Mouse (Mus musculus): ENCODE measurements at regions not wholly inside any gene's neighbourhood (a gene's known extent, or its start where the extent isn't known, plus 50 kb on each side); places are given as distances from the start of the nearest gene placed in this dataset.

DNA sequence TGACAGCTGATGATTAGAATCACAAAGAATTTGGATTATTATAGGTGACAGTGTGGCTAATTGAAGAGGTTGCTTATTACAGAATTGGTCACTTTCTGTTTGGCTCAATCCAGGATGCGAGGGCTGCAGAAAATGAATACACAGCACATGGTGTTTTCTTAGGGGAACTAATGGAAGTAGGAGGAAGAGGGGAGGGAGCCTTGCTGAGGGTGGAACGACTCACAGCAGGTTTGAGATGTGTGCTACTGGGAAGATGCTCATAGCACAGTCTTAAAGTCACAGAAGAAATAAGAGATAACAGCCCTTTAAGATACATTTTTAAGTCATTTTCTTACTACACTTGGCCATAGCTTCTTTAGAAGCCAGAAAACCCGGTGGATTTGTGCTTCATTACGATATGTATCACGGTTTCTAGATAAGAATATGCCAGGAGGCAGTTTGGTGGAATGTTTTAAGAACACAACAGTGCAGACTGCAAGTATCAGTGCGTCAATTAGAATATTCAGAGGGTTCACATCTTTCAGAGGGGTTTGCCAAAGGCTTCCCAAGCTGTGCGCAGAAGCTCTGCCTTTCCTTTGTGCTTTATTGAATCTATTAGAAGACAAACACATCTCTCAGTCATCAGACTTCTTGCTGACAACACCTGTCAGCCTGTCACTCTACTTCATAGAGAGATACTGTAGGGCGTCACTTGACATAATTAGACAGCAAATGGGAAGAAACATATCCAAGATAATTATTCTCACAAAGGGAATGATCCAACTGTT is 853.7 kb downstream of the Otol1 start:
- ChIA-PET CTCF (interaction anchor here (1.5 kb wide), 1 partner anchor 34 kb away, joined by 3 read pairs; no protein-coding TSS in a partner anchor), POLR2A (no interaction called here)
- peaks cover 24% of the 10 kb centered on the region for H3K27me3 ChIP-seq
- TF ChIP-seq CTCF (IDR thresholded peaks at IDR 0.05) = no peak
- ATAC-seq (no peak), DNase-seq (ENCODE audit: low read depth, low spot score) (no peak)
- in situ Hi-C loops (cut with MboI; ENCODE audit: low pct_unique_long_range_greater_than_20kb) = no loop called here

DNA sequence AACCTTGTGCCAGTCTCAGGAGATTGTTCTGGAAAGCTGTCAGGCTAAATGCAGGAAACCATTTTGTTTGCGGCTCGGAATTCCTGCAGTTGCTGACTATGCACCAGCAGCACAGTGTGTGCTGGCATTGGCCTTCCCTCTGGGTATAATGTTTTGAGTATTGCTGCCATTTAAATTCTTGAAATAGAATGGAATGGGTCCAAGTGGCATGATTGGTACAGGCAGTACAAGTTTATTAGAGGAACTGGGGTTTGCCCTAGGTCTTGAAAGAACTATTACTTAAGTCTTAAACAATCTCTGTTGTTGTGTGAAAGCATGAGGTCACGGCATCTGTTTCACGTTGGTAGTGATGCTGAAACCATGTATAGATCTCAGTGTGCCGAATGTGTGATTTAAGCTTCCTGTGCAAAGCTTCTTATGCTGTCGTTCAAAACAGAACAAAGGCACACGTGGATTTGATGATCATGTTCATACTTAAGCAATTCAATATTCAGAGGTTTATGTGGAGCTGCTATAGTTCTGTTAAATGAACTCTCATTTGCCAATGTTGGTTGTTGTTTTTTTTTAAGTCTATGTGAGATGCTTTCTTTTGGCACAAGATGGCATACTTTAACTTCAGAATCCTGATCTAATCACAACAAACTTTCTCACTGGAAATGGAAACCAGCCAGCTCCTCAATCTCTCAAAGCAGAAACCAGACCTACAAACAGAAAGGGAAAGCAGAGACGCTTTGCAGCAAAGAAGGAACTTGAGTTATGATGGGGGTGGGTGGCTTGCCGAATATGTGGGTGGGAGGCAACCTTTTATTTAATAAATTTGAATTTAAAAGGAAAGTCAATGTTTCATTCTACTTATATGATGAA is 866.5 kb downstream of the Otol1 start:
- peaks cover 12% of the 10 kb centered on the region for H3K27me3 ChIP-seq
- no peak for DNase-seq (ENCODE audit: low read depth, low spot score)
- peak; percentile 28 for TF ChIP-seq CTCF (IDR thresholded peaks at IDR 0.05)
- ATAC-seq = no peak
- ChIA-PET CTCF (interaction anchor here (1.0 to 1.1 kb wide), 2 partner anchors 17 to 770 kb away, joined by 3 read pairs; no protein-coding TSS in a partner anchor), POLR2A (no interaction called here)
- in situ Hi-C loops (cut with MboI; ENCODE audit: low pct_unique_long_range_greater_than_20kb) = no loop called here

DNA sequence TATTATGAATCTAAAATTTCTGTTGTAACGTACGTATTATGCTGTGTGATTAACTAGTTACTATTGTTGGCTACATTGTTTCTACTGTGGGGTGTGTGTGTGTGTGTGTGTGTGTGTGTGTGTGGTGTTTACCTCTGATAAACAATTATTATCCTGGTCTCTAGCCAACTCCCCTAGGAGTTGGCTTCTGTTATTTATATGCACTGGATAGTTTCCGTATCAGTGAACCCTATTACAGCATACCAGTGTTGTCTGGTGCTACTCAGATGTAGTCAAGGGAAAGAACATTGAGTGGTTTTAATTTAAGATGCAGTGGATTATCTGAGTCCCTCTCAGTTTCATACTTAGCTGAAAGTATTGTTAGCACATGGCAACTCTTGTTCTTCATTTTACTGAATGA is 867.2 kb downstream of the Otol1 start:
- no peak for ATAC-seq
- TF ChIP-seq CTCF (IDR thresholded peaks at IDR 0.05) = no peak
- ChIA-PET CTCF (interaction anchor here (1.0 to 1.1 kb wide), 2 partner anchors 17 to 771 kb away, joined by 3 read pairs; no protein-coding TSS in a partner anchor), POLR2A (no interaction called here)
- H3K27me3 ChIP-seq = peaks cover 17% of the 10 kb centered on the region
- in situ Hi-C loops (cut with MboI; ENCODE audit: low pct_unique_long_range_greater_than_20kb) = no loop called here
- no peak for DNase-seq (ENCODE audit: low read depth, low spot score)

Measured in Patski (cell line).